ENCODE assay signal across 44 mouse cellular contexts in genomic region chr16:58649979-58650378, GRCm38 (mm10). TPM values are rescaled to one million over a fixed set of nuclear protein-coding genes. Genes with fewer than 3 reads are reported as not detected.
"Had no signal": no experiment of that assay in that cellular context is flagged by ENCODE, and none has a peak within 500 bp of the region (broad histone marks: within the 10 kb centered on the region; RNA-seq: fewer than 3 reads in every experiment).

No protein-coding gene starts in this region.

- H3K4me1 ChIP-seq: heart, embryonic 10.5 days; heart, embryonic 12.5 days; hindbrain, embryonic 13.5 days; hindbrain, embryonic 15.5 days; kidney, embryonic 15.5 days; limb, embryonic 13.5 days; limb, embryonic 15.5 days; liver, embryonic 12.5 days had no signal

- H3K4me3 ChIP-seq: heart, embryonic 10.5 days; heart, embryonic 12.5 days; hindbrain, embryonic 13.5 days; hindbrain, embryonic 15.5 days; kidney, embryonic 15.5 days; limb, embryonic 13.5 days; limb, embryonic 15.5 days; liver, embryonic 12.5 days had no signal

- H3K4me2 ChIP-seq: heart, embryonic 12.5 days; hindbrain, embryonic 13.5 days; hindbrain, embryonic 15.5 days; kidney, embryonic 15.5 days; limb, embryonic 13.5 days; limb, embryonic 15.5 days; liver, embryonic 12.5 days had no signal

- H3K9ac ChIP-seq: forebrain, postnatal 0 days; heart, embryonic 12.5 days; hindbrain, embryonic 13.5 days; hindbrain, embryonic 15.5 days; kidney, embryonic 15.5 days; limb, embryonic 13.5 days; limb, embryonic 15.5 days; liver, embryonic 12.5 days had no signal

- H3K27ac ChIP-seq: heart, embryonic 10.5 days; hindbrain, embryonic 13.5 days; hindbrain, embryonic 15.5 days; hindbrain, postnatal 0 days; kidney, embryonic 15.5 days; kidney, postnatal 0 days; limb, embryonic 13.5 days; limb, embryonic 15.5 days; liver, embryonic 12.5 days had no signal

- ATAC-seq: forebrain, postnatal 0 days; hindbrain, postnatal 0 days; intestine, embryonic 16.5 days; liver, embryonic 12.5 days had no signal

- H3K27me3 ChIP-seq: heart, embryonic 12.5 days; hindbrain, embryonic 13.5 days; hindbrain, embryonic 15.5 days; kidney, embryonic 15.5 days; limb, embryonic 13.5 days; limb, embryonic 15.5 days; liver, embryonic 12.5 days had no signal

- DNase-seq: forebrain, postnatal 0 days; gastrocnemius, postnatal 14 days; gastrocnemius, postnatal 36 days; heart, adult 18-20 months; heart, postnatal 10 days; kidney, adult 11 months; kidney, adult 2 months; kidney, adult 9 months; kidney, postnatal 14 days; kidney, postnatal 36 days; layer of hippocampus, adult 9-11 months; layer of hippocampus, postnatal 36 days; left cerebral cortex, postnatal 4 days had no signal

- H3K9me3 ChIP-seq: heart, embryonic 10.5 days; heart, embryonic 12.5 days; hindbrain, embryonic 13.5 days; hindbrain, embryonic 15.5 days; kidney, embryonic 15.5 days; limb, embryonic 13.5 days; limb, embryonic 15.5 days; liver, embryonic 12.5 days had no signal

- H3K36me3 ChIP-seq: heart, embryonic 10.5 days; heart, embryonic 12.5 days; hindbrain, embryonic 13.5 days; hindbrain, embryonic 15.5 days; kidney, embryonic 15.5 days; limb, embryonic 13.5 days; limb, embryonic 15.5 days; liver, embryonic 12.5 days had no signal

RNA-seq across cellular contexts. Expression of gene E330017A01Rik, which starts 11.4 kb away (rescaled TPM):
- total RNA-seq: forebrain, postnatal 0 days; gastrocnemius, adult 18-20 months; gastrocnemius, adult 8-10 months; gastrocnemius, postnatal 14 days; gastrocnemius, postnatal 36 days; heart, adult 18-20 months; heart, adult 8-10 months; heart, postnatal 10 days; heart, postnatal 25 days; hematopoietic stem cell, adult 5-6 weeks; hindbrain, postnatal 0 days; layer of hippocampus, adult 18-20 months; layer of hippocampus, adult 8-10 months; layer of hippocampus, postnatal 14 days; layer of hippocampus, postnatal 36 days; left cerebral cortex, adult 18-20 months; left cerebral cortex, adult 8-10 months; left cerebral cortex, postnatal 10 days; left cerebral cortex, postnatal 25 days; left cerebral cortex, postnatal 4 days had no signal
- polyA plus RNA-seq: forebrain, postnatal 0 days; frontal cortex, adult 2 months; gonadal fat pad, adult 2 months; heart, embryonic 10.5 days; heart, embryonic 12.5 days; heart, embryonic 14.5 days; heart, embryonic 16.5 days; hindbrain, embryonic 11.5 days; hindbrain, embryonic 13.5 days; hindbrain, postnatal 0 days; intestine, embryonic 14.5 days; intestine, embryonic 16.5 days; kidney, adult 2 months; kidney, embryonic 15.5 days; kidney, postnatal 0 days; large intestine, adult 2 months; limb, embryonic 11.5 days; limb, embryonic 13.5 days; limb, embryonic 15.5 days; liver, embryonic 12.5 days had no signal

RNA-seq across cellular contexts. Expression of gene Gm813, which starts 33.2 kb away (rescaled TPM):
- total RNA-seq: forebrain, postnatal 0 days; gastrocnemius, adult 18-20 months; gastrocnemius, adult 8-10 months; gastrocnemius, postnatal 14 days; gastrocnemius, postnatal 36 days; heart, adult 18-20 months; heart, adult 8-10 months; heart, postnatal 10 days; heart, postnatal 25 days; hematopoietic stem cell, adult 5-6 weeks; hindbrain, postnatal 0 days; layer of hippocampus, adult 18-20 months; layer of hippocampus, adult 8-10 months; layer of hippocampus, postnatal 14 days; layer of hippocampus, postnatal 36 days; left cerebral cortex, adult 18-20 months; left cerebral cortex, adult 8-10 months; left cerebral cortex, postnatal 10 days; left cerebral cortex, postnatal 25 days; left cerebral cortex, postnatal 4 days had no signal
- polyA plus RNA-seq: forebrain, postnatal 0 days; frontal cortex, adult 2 months; gonadal fat pad, adult 2 months; heart, embryonic 10.5 days; heart, embryonic 12.5 days; heart, embryonic 14.5 days; heart, embryonic 16.5 days; hindbrain, embryonic 11.5 days; hindbrain, embryonic 13.5 days; hindbrain, embryonic 15.5 days; hindbrain, postnatal 0 days; intestine, embryonic 14.5 days; intestine, embryonic 16.5 days; kidney, adult 2 months; kidney, embryonic 15.5 days; kidney, postnatal 0 days; large intestine, adult 2 months; limb, embryonic 11.5 days; limb, embryonic 13.5 days; limb, embryonic 15.5 days; liver, embryonic 12.5 days had no signal
